Mouse (Mus musculus) megakaryocyte, embryonic 14.5 days (primary cell): ENCODE results near the gene Rnf152. TPM values are rescaled to one million over a fixed set of nuclear protein-coding genes. Genes with fewer than 3 reads are reported as not detected.

Source experiments
- H3K27me3 ChIP-seq: replicated peaks from 2 replicates; pipeline ENCODE3; 2012; ENCODE audit warnings: inconsistent platforms
- H3K36me3 ChIP-seq: replicated peaks from 2 replicates; pipeline ENCODE3; 2012; ENCODE audit warnings: low read length, inconsistent platforms, mixed read lengths
- H3K4me1 ChIP-seq: 2 replicates; pipeline ENCODE4 v1.6.1; 2012; ENCODE audit warnings: inconsistent platforms
- H3K4me3 ChIP-seq: replicated peaks from 2 replicates; pipeline ENCODE3; 2012; ENCODE audit warnings: moderate library complexity, mild to moderate bottlenecking, inconsistent platforms
- H3K9me3 ChIP-seq: 2 replicates; pipeline ENCODE4 v1.6.1; 2012; ENCODE audit warnings: inconsistent platforms
- FLI1 ChIP-seq: IDR thresholded peaks from 2 replicates; pipeline ENCODE4 v1.6.1; 2012; ENCODE audit warnings: low read length, inconsistent platforms, mixed read lengths
- GATA1 ChIP-seq: IDR thresholded peaks from 3 replicates; pipeline ENCODE4 v1.6.1; 2012; ENCODE audit warnings: mixed read lengths, low read length, inconsistent platforms, borderline replicate concordance
- polyA plus RNA-seq: library from polyadenylated mRNA; stranded (reverse); fragments of >175 nt; gene quantifications from 2 replicates; pipeline ENCODE4 v1.2.3, GENCODE M21; 2012; ENCODE audit warnings: low replicate concordance; ENCODE audit not compliant: insufficient read depth

Rnf152 gene
- polyA plus RNA-seq, result not detected in 2 replicates

- Histone ChIP-seq H3K4me1 (peaks cover 23% of the 10 kb centered on the region), H3K27me3 (peaks cover 53% of the 10 kb centered on the region), H3K4me3 (peak within 1 kb of the TSS; percentile 93), H3K36me3 (no peaks in the 10 kb centered on the region), H3K9me3 (0 out of 2 replicates have a peak, but pooled peaks cover 3% of the 10 kb centered on the region)
- TF ChIP-seq GATA1 (no peak), FLI1 (no peak)
These were observed at the start of gene Rnf152 for GRCm38 (mm10) chr1:105356291-105357011. Gene Rnf152, minus strand, starts transcription at chr1:105356710.

- H3K36me3 ChIP-seq, result no peaks in the 10 kb centered on the region
- no peaks in the 10 kb centered on the region for H3K27me3 ChIP-seq
- H3K9me3 ChIP-seq, result no peaks in the 10 kb centered on the region
- no peak overlapping the region for H3K4me3 ChIP-seq
- H3K4me1 ChIP-seq, result no peaks in the 10 kb centered on the region
- TF ChIP-seq FLI1, result no peak
- no peak for TF ChIP-seq GATA1
These were observed 46.3 kb upstream of the Rnf152 start for GRCm38 (mm10) chr1:105402853-105403252.

DNA sequence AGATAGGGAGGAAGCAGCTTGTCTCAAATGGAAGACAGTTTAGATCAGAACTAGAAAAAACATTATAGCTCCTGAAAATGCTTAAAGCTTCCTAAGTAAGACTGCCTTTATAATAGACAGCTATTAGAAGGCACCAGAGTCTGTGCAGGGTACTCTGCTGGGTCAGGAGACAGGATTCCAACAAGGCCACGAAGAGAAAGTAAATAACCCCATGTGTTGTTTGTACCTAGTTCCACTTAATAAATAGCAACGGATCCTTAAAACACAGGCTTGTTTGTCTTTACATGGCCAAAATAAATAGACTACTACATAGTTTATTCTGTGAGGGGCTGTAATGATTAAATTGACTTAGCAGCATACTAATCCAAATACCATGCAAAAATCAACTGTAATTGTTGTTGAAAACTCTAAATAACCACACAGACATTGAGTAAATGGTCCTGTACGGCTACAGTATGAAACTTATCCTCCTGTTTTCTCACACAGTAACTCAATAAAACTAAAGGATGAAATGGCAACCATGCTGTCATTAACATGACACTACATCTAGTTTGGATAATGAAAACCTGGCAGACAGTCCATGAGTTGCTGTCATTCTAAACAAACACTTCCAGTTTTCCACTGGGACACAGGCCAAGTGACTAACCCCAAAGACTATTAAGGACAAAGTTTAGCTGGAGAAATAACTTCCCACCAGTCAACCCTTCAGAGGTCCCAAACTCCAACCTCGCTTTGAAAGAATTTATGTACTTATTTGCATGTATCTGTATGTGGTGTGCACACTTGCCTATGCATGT is 27.8 kb upstream of the Rnf152 start:
- Histone ChIP-seq H3K9me3 (peaks cover 2% of the 10 kb centered on the region; the same call in 1 of the 2 replicates), H3K4me3 (no peak overlapping the region), H3K27me3 (no peaks in the 10 kb centered on the region), H3K4me1 (no peaks in the 10 kb centered on the region), H3K36me3 (no peaks in the 10 kb centered on the region)
- TF ChIP-seq FLI1 (no peak), GATA1 (no peak)

DNA sequence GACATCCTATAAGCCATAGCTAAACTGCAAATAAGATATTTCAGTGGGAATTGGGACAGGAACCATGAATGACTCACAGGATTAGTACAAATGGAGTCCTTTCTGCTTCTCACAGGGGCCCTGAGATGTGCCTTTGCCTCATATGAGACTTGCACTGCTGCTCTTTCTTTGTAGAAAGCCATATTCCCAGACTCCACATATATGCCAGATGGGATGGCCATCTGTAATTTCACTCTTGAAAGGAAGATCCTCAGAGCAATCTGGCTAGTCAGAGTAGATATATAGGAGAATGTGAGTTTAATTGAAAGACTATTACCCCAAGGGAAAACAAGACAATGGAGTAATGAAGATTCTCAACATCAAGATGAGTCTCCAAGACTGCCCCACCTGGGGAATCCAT is 21.0 kb upstream of the Rnf152 start:
- Histone ChIP-seq H3K36me3 (no peaks in the 10 kb centered on the region), H3K4me1 (no peaks in the 10 kb centered on the region), H3K27me3 (no peaks in the 10 kb centered on the region), H3K9me3 (peaks cover 17% of the 10 kb centered on the region), H3K4me3 (no peak overlapping the region)
- TF ChIP-seq GATA1 (no peak), FLI1 (no peak)

- H3K9me3 ChIP-seq, result peaks cover 22% of the 10 kb centered on the region
- no peak overlapping the region for H3K4me3 ChIP-seq
- no peaks in the 10 kb centered on the region for H3K27me3 ChIP-seq
- TF ChIP-seq FLI1, result no peak
- TF ChIP-seq GATA1, result no peak
- no peaks in the 10 kb centered on the region for H3K4me1 ChIP-seq
- H3K36me3 ChIP-seq, result no peaks in the 10 kb centered on the region
These were observed 18.1 kb upstream of the Rnf152 start for GRCm38 (mm10) chr1:105374618-105375017.

- no peaks in the 10 kb centered on the region for H3K9me3 ChIP-seq
- TF ChIP-seq FLI1, result no peak
- no peak for TF ChIP-seq GATA1
- no peak overlapping the region for H3K4me3 ChIP-seq
- no peaks in the 10 kb centered on the region for H3K36me3 ChIP-seq
- no peaks in the 10 kb centered on the region for H3K4me1 ChIP-seq
- peaks cover 14% of the 10 kb centered on the region for H3K27me3 ChIP-seq
These were observed 6.2 kb upstream of the Rnf152 start for GRCm38 (mm10) chr1:105362701-105363100.

DNA sequence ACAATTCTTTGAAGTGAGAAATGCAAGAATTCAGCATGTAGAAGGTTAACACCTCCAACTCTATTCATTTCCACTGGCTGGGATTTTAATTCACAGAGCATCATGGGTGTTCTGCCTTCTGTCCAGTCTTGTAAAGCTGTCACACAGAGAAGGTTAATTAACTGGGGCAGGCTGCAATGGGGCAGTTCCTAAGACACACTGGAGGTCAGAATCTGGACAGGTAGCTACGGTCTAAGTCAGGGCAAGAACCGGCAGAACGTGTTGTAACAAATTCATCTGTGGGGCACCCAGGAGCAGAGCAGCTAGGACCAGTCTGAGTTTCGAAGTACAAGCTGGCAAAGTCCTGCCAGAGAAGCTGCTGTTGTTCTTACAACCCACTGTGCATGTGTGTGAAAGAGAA is 2.4 kb upstream of the Rnf152 start:
- H3K36me3 ChIP-seq, result no peaks in the 10 kb centered on the region
- peaks cover 52% of the 10 kb centered on the region for H3K27me3 ChIP-seq
- peaks cover 23% of the 10 kb centered on the region for H3K4me1 ChIP-seq
- H3K4me3 ChIP-seq, result no peak overlapping the region
- 0 out of 2 replicates have a peak, but pooled peaks cover 3% of the 10 kb centered on the region for H3K9me3 ChIP-seq
- TF ChIP-seq FLI1 (no peak), GATA1 (no peak)

- H3K27me3 ChIP-seq, result peaks cover 53% of the 10 kb centered on the region
- H3K4me3 ChIP-seq, result peak overlapping the region; percentile 93
- TF ChIP-seq FLI1 (no peak), GATA1 (no peak)
- no peaks in the 10 kb centered on the region for H3K36me3 ChIP-seq
- peaks cover 23% of the 10 kb centered on the region for H3K4me1 ChIP-seq
- 0 out of 2 replicates have a peak, but pooled peaks cover 3% of the 10 kb centered on the region for H3K9me3 ChIP-seq
These were observed 610 bp downstream of the Rnf152 start for GRCm38 (mm10) chr1:105355910-105356290.

GRCm38 (mm10) chr1:105354901-105355891 is 1.3 kb downstream of the Rnf152 start:
- H3K4me3 ChIP-seq, result peak overlapping the region; percentile 93
- H3K4me1 ChIP-seq, result peaks cover 23% of the 10 kb centered on the region
- no peaks in the 10 kb centered on the region for H3K36me3 ChIP-seq
- 0 out of 2 replicates have a peak, but pooled peaks cover 3% of the 10 kb centered on the region for H3K9me3 ChIP-seq
- TF ChIP-seq FLI1 (no peak), GATA1 (no peak)
- peaks cover 50% of the 10 kb centered on the region for H3K27me3 ChIP-seq
